Comparison of ENCODE assay signal across 9 mouse cellular contexts in genomic region chr7:141524760-141525579, GRCm38 (mm10). TPM values are rescaled to one million over a fixed set of nuclear protein-coding genes. Genes with fewer than 3 reads are reported as not detected.
DNase-seq lines count a peak whose midpoint lies in the region; ATAC-seq and TF ChIP-seq lines count a peak whose summit lies in the region.
"Had no signal": no experiment of that assay in that cellular context is flagged by ENCODE, and none has a peak within 500 bp of the region (broad histone marks: within the 10 kb centered on the region; RNA-seq: fewer than 3 reads in every experiment).

No protein-coding gene starts in this region.

- peak; percentile 66 for DNase-seq in c-Kit-negative CD71-positive TER-119-positive erythroid progenitor cells, embryonic 14.5 days (ENCODE audit: low read depth, low spot score)
- DNase-seq in fibroblast of lung, adult 2 months (ENCODE audit: low read depth) = peak; percentile 52
- DNase-seq in heart, postnatal 10 days = peak; percentile 86 to 91
- peak; percentile 73 to 86 for DNase-seq in kidney, postnatal 36 days
- DNase-seq in telencephalon, adult 2 months (ENCODE audit: low read depth, low spot score) = peak; percentile 55

- H3K27me3 ChIP-seq in ES-Bruce4 (ENCODE audit: control insufficient read depth, insufficient read depth, low read length, poor library complexity, severe bottlenecking) = no peaks in the 10 kb centered on the region
- H3K27me3 ChIP-seq in liver, embryonic 16.5 days (ENCODE audit: control insufficient read depth, insufficient read depth, low read depth, low read length) = no peaks in the 10 kb centered on the region
- no peaks in the 10 kb centered on the region for H3K27me3 ChIP-seq in neural tube, embryonic 14.5 days (ENCODE audit: control insufficient read depth, insufficient read depth, low read length)
- H3K27me3 ChIP-seq: limb, embryonic 12.5 days had no signal

- peak; percentile 72 for TF ChIP-seq CTCF in ES-Bruce4 (IDR thresholded peaks at IDR 0.05; ENCODE audit: low read depth, low read length)

- intact Hi-C loops in heart, postnatal 10 days (cut with DNase I) = loop anchor here (1.0 kb wide), 2 partner anchors 44 to 116 kb away; no protein-coding TSS in a partner anchor

- WGBS in liver, embryonic 16.5 days (ENCODE audit: insufficient replicate concordance) = 55% methylated on average over 6 of the region's 6 CpGs
- 32% methylated on average over 6 of the region's 6 CpGs for WGBS in neural tube, embryonic 14.5 days

- no peak overlapping the region for H3K4me2 ChIP-seq in liver, embryonic 16.5 days (ENCODE audit: low read depth, low read length)
- no peak overlapping the region for H3K4me2 ChIP-seq in neural tube, embryonic 14.5 days (ENCODE audit: low read depth, low read length)
- H3K4me2 ChIP-seq: limb, embryonic 12.5 days had no signal

- no peaks in the 10 kb centered on the region for H3K36me3 ChIP-seq in ES-Bruce4 (ENCODE audit: control insufficient read depth, insufficient read depth, low read length, poor library complexity, severe bottlenecking)
- peaks cover 8% of the 10 kb centered on the region for H3K36me3 ChIP-seq in liver, embryonic 16.5 days (ENCODE audit: control insufficient read depth, insufficient read depth)
- H3K36me3 ChIP-seq in neural tube, embryonic 14.5 days (ENCODE audit: control insufficient read depth, insufficient read depth, low read length) = peaks cover 19% of the 10 kb centered on the region; the same call in 1 of the 2 replicates

- H3K27ac ChIP-seq in ES-Bruce4 (ENCODE audit: insufficient read depth, low read length) = no peak overlapping the region
- no peak overlapping the region for H3K27ac ChIP-seq in liver, embryonic 16.5 days (ENCODE audit: low read length)
- no peak overlapping the region for H3K27ac ChIP-seq in neural tube, embryonic 14.5 days (ENCODE audit: low read depth, low read length)
- H3K27ac ChIP-seq: limb, embryonic 12.5 days had no signal

- no peak for TF ChIP-seq EP300 in ES-Bruce4 (IDR thresholded peaks at IDR 0.05; ENCODE audit: insufficient read depth, low read depth, low read length)

- H3K9me3 ChIP-seq in ES-Bruce4 (replicated peaks; ENCODE audit: control insufficient read depth, insufficient read depth, low read length, poor library complexity, severe bottlenecking) = no peaks in the 10 kb centered on the region
- H3K9me3 ChIP-seq in liver, embryonic 16.5 days (replicated peaks; ENCODE audit: control insufficient read depth, low read length) = no peaks in the 10 kb centered on the region
- no peaks in the 10 kb centered on the region for H3K9me3 ChIP-seq in neural tube, embryonic 14.5 days (ENCODE audit: control insufficient read depth, low read length)
- H3K9me3 ChIP-seq: limb, embryonic 12.5 days had no signal

- H3K4me1 ChIP-seq in ES-Bruce4 (ENCODE audit: control insufficient read depth, insufficient read depth, low read length) = no peaks in the 10 kb centered on the region
- H3K4me1 ChIP-seq in liver, embryonic 16.5 days (ENCODE audit: control insufficient read depth, low read depth, low read length) = peaks cover 5% of the 10 kb centered on the region; the same call in 1 of the 2 replicates
- H3K4me1 ChIP-seq in neural tube, embryonic 14.5 days (ENCODE audit: control insufficient read depth, insufficient read depth, low read length) = no peaks in the 10 kb centered on the region
- H3K4me1 ChIP-seq: limb, embryonic 12.5 days had no signal

- peak; percentile 62 for ATAC-seq in liver, embryonic 16.5 days (ENCODE audit: low read depth)
- peak; percentile 87 for ATAC-seq in neural tube, embryonic 14.5 days (ENCODE audit: low read depth)

- no peak overlapping the region for H3K4me3 ChIP-seq in ES-Bruce4 (ENCODE audit: low read depth, low read length)
- H3K4me3 ChIP-seq in liver, embryonic 16.5 days (ENCODE audit: low read depth, low read length) = no peak overlapping the region
- H3K4me3 ChIP-seq in neural tube, embryonic 14.5 days (ENCODE audit: low read depth, low read length) = no peak overlapping the region
- H3K4me3 ChIP-seq: limb, embryonic 12.5 days had no signal

- no peak for TF ChIP-seq POLR2A in ES-Bruce4 (IDR thresholded peaks at IDR 0.05; ENCODE audit: insufficient read depth, low read length)

- no peak overlapping the region for H3K9ac ChIP-seq in ES-Bruce4 (ENCODE audit: low read depth, poor library complexity, severe bottlenecking)
- no peak overlapping the region for H3K9ac ChIP-seq in liver, embryonic 16.5 days (ENCODE audit: low read depth, low read length)
- H3K9ac ChIP-seq in neural tube, embryonic 14.5 days (replicated peaks; ENCODE audit: low read depth, low read length) = 0 out of 2 replicates have a peak overlapping the region, but pooled peaks have one; percentile 25
- H3K9ac ChIP-seq: limb, embryonic 12.5 days had no signal

RNA-seq across cellular contexts. Expression of gene Chid1, which starts 14.7 kb away (rescaled TPM):
- polyA plus RNA-seq in ES-Bruce4 (2011; ENCODE audit: insufficient read depth, insufficient read length, low read depth, missing spikeins) = 14.9 and 16.7 TPM in 2 replicates
- total RNA-seq in heart, postnatal 10 days (2021) = 10 to 100 TPM; 32.7 to 37.3 TPM
- 25.3 and 26.6 TPM in 2 replicates for polyA plus RNA-seq in liver, embryonic 16.5 days (2015; fragmentation: Nextera tagmentation; extraction: Ambion mirVana)
- 46.0 and 52.4 TPM in 2 replicates for polyA plus RNA-seq in neural tube, embryonic 14.5 days (2014; fragmentation: Nextera tagmentation; extraction: Ambion mirVana)

RNA-seq across cellular contexts. Expression of gene Ap2a2, which starts 37.0 kb away (rescaled TPM):
- polyA plus RNA-seq in ES-Bruce4 (2011; ENCODE audit: insufficient read depth, insufficient read length, low read depth, missing spikeins) = 102 and 108 TPM in 2 replicates
- 10 to 100 TPM; 60.4 to 60.9 TPM for total RNA-seq in heart, postnatal 10 days (2021)
- 66.7 and 70.7 TPM in 2 replicates for polyA plus RNA-seq in liver, embryonic 16.5 days (2015; fragmentation: Nextera tagmentation; extraction: Ambion mirVana)
- polyA plus RNA-seq in neural tube, embryonic 14.5 days (2014; fragmentation: Nextera tagmentation; extraction: Ambion mirVana) = 98.5 and 125 TPM in 2 replicates

RNA-seq across cellular contexts. Expression of gene Tspan4, which starts 49.9 kb away (rescaled TPM):
- polyA plus RNA-seq in ES-Bruce4 (2011; ENCODE audit: insufficient read depth, insufficient read length, low read depth, missing spikeins) = 37.4 and 39.9 TPM in 2 replicates
- 10 to 100 TPM; 37.3 to 38.9 TPM for total RNA-seq in heart, postnatal 10 days (2021)
- polyA plus RNA-seq in liver, embryonic 16.5 days (2015; fragmentation: Nextera tagmentation; extraction: Ambion mirVana) = 46.1 and 47.2 TPM in 2 replicates
- 55.7 and 63.3 TPM in 2 replicates for polyA plus RNA-seq in neural tube, embryonic 14.5 days (2014; fragmentation: Nextera tagmentation; extraction: Ambion mirVana)

RNA-seq across cellular contexts. Expression of gene Polr2l, which starts 50.0 kb away (rescaled TPM):
- polyA plus RNA-seq in ES-Bruce4 (2011; ENCODE audit: insufficient read depth, insufficient read length, low read depth, missing spikeins) = 12.1 and 15.3 TPM in 2 replicates
- total RNA-seq in heart, postnatal 10 days (2021) = 10 to 100 TPM; 59.8 to 65.5 TPM
- polyA plus RNA-seq in liver, embryonic 16.5 days (2015; fragmentation: Nextera tagmentation; extraction: Ambion mirVana) = 36.4 and 39.2 TPM in 2 replicates
- polyA plus RNA-seq in neural tube, embryonic 14.5 days (2014; fragmentation: Nextera tagmentation; extraction: Ambion mirVana) = 74.0 and 87.3 TPM in 2 replicates

RNA-seq across cellular contexts. Expression of gene Cd151, which starts 57.8 kb away (rescaled TPM):
- polyA plus RNA-seq in ES-Bruce4 (2011; ENCODE audit: insufficient read depth, insufficient read length, low read depth, missing spikeins) = 99.0 and 107 TPM in 2 replicates
- total RNA-seq in heart, postnatal 10 days (2021) = 100 to 1,000 TPM; 297 to 312 TPM
- polyA plus RNA-seq in liver, embryonic 16.5 days (2015; fragmentation: Nextera tagmentation; extraction: Ambion mirVana) = 5.3 and 6.9 TPM in 2 replicates
- 43.3 and 49.6 TPM in 2 replicates for polyA plus RNA-seq in neural tube, embryonic 14.5 days (2014; fragmentation: Nextera tagmentation; extraction: Ambion mirVana)
